Mouse (Mus musculus) embryonic fibroblast, embryonic 13.5 days (primary cell): Measurements from ENCODE around the gene Kat2a.

Experiments used
- CTCF ChIP-seq: IDR thresholded peaks from 2 replicates; pipeline ENCODE4 v1.5.1; 2011; ENCODE audit warnings: mild to moderate bottlenecking, control low read depth, low read length, moderate library complexity, borderline replicate concordance; ENCODE audit not compliant: insufficient read depth
- POLR2A ChIP-seq: IDR thresholded peaks from 2 replicates; pipeline ENCODE4 v1.6.1; 2011; ENCODE audit warnings: low read depth, mild to moderate bottlenecking, control low read depth, low read length, moderate library complexity

DNA sequence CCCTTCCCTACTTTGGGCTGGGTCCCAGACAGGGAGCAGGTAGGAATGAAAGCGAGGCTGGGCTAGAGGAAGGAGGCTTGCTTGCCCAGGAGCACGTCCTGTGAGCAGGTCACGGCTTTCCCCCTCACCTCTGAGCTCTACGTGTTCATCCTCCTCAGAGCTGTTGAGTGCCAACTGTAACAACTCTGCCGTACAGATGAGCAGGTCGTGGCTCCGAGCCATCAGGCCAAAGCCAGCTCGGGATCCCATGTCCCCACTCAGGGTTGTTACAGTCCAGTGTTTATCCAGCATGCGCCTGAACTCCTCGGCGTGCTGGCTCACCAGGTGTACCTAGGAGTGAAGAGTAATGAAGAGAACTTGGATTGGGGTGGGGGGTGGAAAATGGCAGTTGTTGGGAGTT is 8.9 kb downstream of the Kat2a start:
- TF ChIP-seq POLR2A (no peak), CTCF (no peak)
